Mouse (Mus musculus): ENCODE measurements around the gene Kdm4a. TPM values are rescaled to one million over a fixed set of nuclear protein-coding genes. Genes with fewer than 3 reads are reported as not detected.

Kdm4a gene
- total and polyA plus RNA-seq, 3 experiments: 18.7 to 26.3 (median 23.5) TPM

DNA sequence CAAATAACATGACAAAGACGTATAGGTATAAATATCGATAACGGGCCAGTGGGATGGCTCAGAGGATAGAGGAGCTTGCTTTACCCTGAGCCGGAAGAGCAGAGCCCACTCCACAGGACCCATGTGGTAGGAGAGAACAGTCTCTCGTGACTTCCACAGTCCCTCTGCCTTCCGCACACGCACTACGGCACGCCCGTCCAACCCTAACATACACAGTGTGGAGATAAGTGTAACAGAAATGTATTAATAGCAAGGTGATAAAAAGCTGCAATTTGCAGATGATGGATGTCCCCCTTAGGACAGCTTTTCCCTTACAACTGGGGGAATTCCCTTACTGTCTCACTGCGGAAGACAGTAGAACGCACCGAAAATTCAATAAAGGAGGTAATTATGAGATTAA is 70.2 kb downstream of the Kdm4a start:
- H3K27ac ChIP-seq: no peak overlapping the region
- no peaks in the 10 kb centered on the region for H3K36me3 ChIP-seq (ENCODE audit: control insufficient read depth, insufficient read depth, low read length)
- WGBS: 68% methylated on average over 13 of the region's 13 CpGs

GRCm38 (mm10) chr4:118108779-118109178 is 71.1 kb downstream of the Kdm4a start:
- Histone ChIP-seq H3K27me3 (ENCODE audit: control insufficient read depth, insufficient read depth, low read length) (no peaks in the 10 kb centered on the region), H3K27ac (no peak overlapping the region), H3K4me3 (no peak overlapping the region), H3K36me3 (ENCODE audit: control insufficient read depth, insufficient read depth, low read length) (no peaks in the 10 kb centered on the region), H3K9ac (ENCODE audit: low read depth, low read length) (no peak overlapping the region), H3K79me2 (replicated peaks; ENCODE audit: control insufficient read depth, insufficient read depth, low read length) (no peaks in the 10 kb centered on the region; the same call in 1 of the 2 replicates), H3K4me1 (ENCODE audit: control insufficient read depth, insufficient read depth, low read length) (no peaks in the 10 kb centered on the region; the same call in 1 of the 2 replicates)
- WGBS: 67% methylated on average over 7 of the region's 7 CpGs
- intact Hi-C loops (cut with DNase I): no loop called here
- DNase-seq: peak; percentile 33 to 42
- TF ChIP-seq EP300 (IDR thresholded peaks at IDR 0.05; ENCODE audit: insufficient read depth, low read depth, low read length) (no peak), POLR2A (IDR thresholded peaks at IDR 0.05; ENCODE audit: insufficient read depth, low read depth, low read length) (no peak), CTCF (IDR thresholded peaks at IDR 0.05) (no peak)

More for the DNA sequence above, 70.2 kb downstream of the Kdm4a start:
- Histone ChIP-seq H3K9ac (ENCODE audit: low read depth, low read length) (no peak overlapping the region), H3K27me3 (ENCODE audit: control insufficient read depth, insufficient read depth, low read length) (no peaks in the 10 kb centered on the region), H3K4me1 (ENCODE audit: control insufficient read depth, insufficient read depth, low read length) (no peaks in the 10 kb centered on the region; the same call in 1 of the 2 replicates), H3K4me3 (no peak overlapping the region), H3K79me2 (replicated peaks; ENCODE audit: control insufficient read depth, insufficient read depth, low read length) (no peaks in the 10 kb centered on the region; the same call in 1 of the 2 replicates)
- TF ChIP-seq POLR2A (IDR thresholded peaks at IDR 0.05; ENCODE audit: insufficient read depth, low read depth, low read length) (no peak), CTCF (IDR thresholded peaks at IDR 0.05) (no peak), EP300 (IDR thresholded peaks at IDR 0.05; ENCODE audit: insufficient read depth, low read depth, low read length) (no peak)
- no peak for DNase-seq
- intact Hi-C loops (cut with DNase I): no loop called here

GRCm38 (mm10) chr4:118105256-118106053 is 74.4 kb downstream of the Kdm4a start:
- intact Hi-C loops (cut with DNase I): no loop called here
- H3K79me2 ChIP-seq (replicated peaks; ENCODE audit: control insufficient read depth, insufficient read depth, low read length): no peaks in the 10 kb centered on the region
- DNase-seq: no peak
- H3K4me1 ChIP-seq (ENCODE audit: control insufficient read depth, insufficient read depth, low read length): no peaks in the 10 kb centered on the region; the same call in 1 of the 2 replicates
- TF ChIP-seq CTCF (IDR thresholded peaks at IDR 0.05) (no peak), POLR2A (IDR thresholded peaks at IDR 0.05; ENCODE audit: insufficient read depth, low read depth, low read length) (no peak), EP300 (IDR thresholded peaks at IDR 0.05; ENCODE audit: insufficient read depth, low read depth, low read length) (no peak)
- WGBS: 82% methylated on average over 3 of the region's 3 CpGs
- no peak overlapping the region for H3K9ac ChIP-seq (ENCODE audit: low read depth, low read length)
- H3K27me3 ChIP-seq (ENCODE audit: control insufficient read depth, insufficient read depth, low read length): no peaks in the 10 kb centered on the region
- H3K27ac ChIP-seq: no peak overlapping the region
- H3K36me3 ChIP-seq (ENCODE audit: control insufficient read depth, insufficient read depth, low read length): no peaks in the 10 kb centered on the region
- H3K4me3 ChIP-seq: no peak overlapping the region

GRCm38 (mm10) chr4:118103280-118103830 is 76.5 kb downstream of the Kdm4a start:
- no peaks in the 10 kb centered on the region for H3K36me3 ChIP-seq (ENCODE audit: control insufficient read depth, insufficient read depth, low read length)
- TF ChIP-seq POLR2A (IDR thresholded peaks at IDR 0.05; ENCODE audit: insufficient read depth, low read depth, low read length) (no peak), CTCF (IDR thresholded peaks at IDR 0.05) (no peak), EP300 (IDR thresholded peaks at IDR 0.05; ENCODE audit: insufficient read depth, low read depth, low read length) (no peak)
- no peaks in the 10 kb centered on the region for H3K4me1 ChIP-seq (ENCODE audit: control insufficient read depth, insufficient read depth, low read length)
- H3K79me2 ChIP-seq (replicated peaks; ENCODE audit: control insufficient read depth, insufficient read depth, low read length): no peaks in the 10 kb centered on the region
- H3K9ac ChIP-seq (ENCODE audit: low read depth, low read length): no peak overlapping the region
- no peak overlapping the region for H3K4me3 ChIP-seq
- H3K27ac ChIP-seq: no peak overlapping the region
- intact Hi-C loops (cut with DNase I): no loop called here
- DNase-seq: no peak
- 71% methylated on average over 8 of the region's 8 CpGs for WGBS
- H3K27me3 ChIP-seq (ENCODE audit: control insufficient read depth, insufficient read depth, low read length): no peaks in the 10 kb centered on the region

DNA sequence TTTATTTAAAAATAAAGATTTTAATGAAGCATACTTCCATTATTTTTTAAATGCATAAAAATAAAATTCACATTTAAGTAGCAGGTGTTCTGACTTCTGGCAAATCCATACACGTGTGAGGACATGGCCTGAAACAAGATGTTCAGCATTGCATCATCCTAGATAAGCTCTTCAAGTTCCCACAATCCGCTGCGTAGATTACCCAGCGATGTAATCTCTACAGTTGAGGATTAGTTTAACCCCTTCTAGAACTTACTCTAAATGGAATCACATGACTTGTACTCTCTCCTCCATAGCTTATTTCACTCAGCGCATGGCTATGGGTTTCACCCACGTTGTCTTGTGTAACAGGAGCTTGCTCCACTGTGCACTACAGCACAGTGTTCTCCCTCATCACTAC is 78.3 kb downstream of the Kdm4a start:
- Histone ChIP-seq H3K4me1 (ENCODE audit: control insufficient read depth, insufficient read depth, low read length) (no peaks in the 10 kb centered on the region), H3K27ac (no peak overlapping the region), H3K27me3 (ENCODE audit: control insufficient read depth, insufficient read depth, low read length) (no peaks in the 10 kb centered on the region), H3K9ac (ENCODE audit: low read depth, low read length) (no peak overlapping the region), H3K4me3 (no peak overlapping the region), H3K79me2 (replicated peaks; ENCODE audit: control insufficient read depth, insufficient read depth, low read length) (no peaks in the 10 kb centered on the region), H3K36me3 (ENCODE audit: control insufficient read depth, insufficient read depth, low read length) (no peaks in the 10 kb centered on the region)
- TF ChIP-seq CTCF (IDR thresholded peaks at IDR 0.05): no peak
- TF ChIP-seq EP300 (IDR thresholded peaks at IDR 0.05; ENCODE audit: insufficient read depth, low read depth, low read length): no peak
- no peak for TF ChIP-seq POLR2A (IDR thresholded peaks at IDR 0.05; ENCODE audit: insufficient read depth, low read depth, low read length)
- intact Hi-C loops (cut with DNase I): no loop called here
- DNase-seq: no peak
- 68% methylated on average over 6 of the region's 6 CpGs for WGBS

Data from heart, adult 2 months (tissue).